Mouse (Mus musculus): ENCODE results near the gene Fbxl12.
A peak's percentile ranks its signal among the peaks of the same experiment; 100 is the strongest.
"Not testable (repeated sequence)": the region's sequence is repeated elsewhere in the genome, so short reads cannot be mapped to it uniquely, and the experiment has no call there.

Gene Fbxl12

GRCm38 (mm10) chr9:20652260-20652658 lies 7.7 kb upstream of the Fbxl12 start:
- no peak for DNase-seq (ENCODE audit: low spot score in 2 of 2)

GRCm38 (mm10) chr9:20651602-20652259 lies 7.2 kb upstream of the Fbxl12 start, which contains the start of gene Pin1:
Gene Pin1, plus strand, starts transcription at chr9:20652095.
- peak; percentile 98 to 99 for DNase-seq (ENCODE audit: low spot score in 2 of 2)

- DNase-seq (ENCODE audit: low spot score in 2 of 2) = no peak
Observed at GRCm38 (mm10) chr9:20645121-20645520, 554 bp upstream of the Fbxl12 start.

GRCm38 (mm10) chr9:20643781-20644180 lies 786 bp downstream of the Fbxl12 start:
- no peak for DNase-seq (ENCODE audit: low spot score in 2 of 2)

- DNase-seq (ENCODE audit: low spot score in 2 of 2) = peak in 1 of 2 experiments; percentile 47
Observed at GRCm38 (mm10) chr9:20642896-20643466, 1.6 kb downstream of the Fbxl12 start.

- DNase-seq (ENCODE audit: low spot score in 2 of 2) = no peak
Observed at GRCm38 (mm10) chr9:20642101-20642895, 2.3 kb downstream of the Fbxl12 start, which contains the start of gene Ubl5. Gene Ubl5, plus strand, starts transcription at chr9:20642878.

- no peak for DNase-seq (ENCODE audit: low spot score in 2 of 2)
Observed at GRCm38 (mm10) chr9:20641501-20641900, 3.1 kb downstream of the Fbxl12 start.

- no peak for DNase-seq (ENCODE audit: low spot score in 2 of 2)
Observed at GRCm38 (mm10) chr9:20639486-20639885, 5.1 kb downstream of the Fbxl12 start.

GRCm38 (mm10) chr9:20638552-20638951 lies 6.0 kb downstream of the Fbxl12 start:
- no peak for DNase-seq (ENCODE audit: low spot score in 2 of 2)

- no peak for DNase-seq (ENCODE audit: low spot score in 2 of 2)
Observed at GRCm38 (mm10) chr9:20636790-20637189, 7.8 kb downstream of the Fbxl12 start.

GRCm38 (mm10) chr9:20636256-20636655 lies 8.3 kb downstream of the Fbxl12 start:
- no peak for DNase-seq (ENCODE audit: low spot score in 2 of 2)

GRCm38 (mm10) chr9:20635676-20636075 lies 8.9 kb downstream of the Fbxl12 start:
- DNase-seq (ENCODE audit: low spot score in 2 of 2) = not testable (repeated sequence)

GRCm38 (mm10) chr9:20631332-20631731 lies 13.2 kb downstream of the Fbxl12 start:
- DNase-seq (ENCODE audit: low spot score in 2 of 2) = no peak

- DNase-seq (ENCODE audit: low spot score in 2 of 2) = no peak
Observed at GRCm38 (mm10) chr9:20616685-20617084, 27.9 kb downstream of the Fbxl12 start.

- no peak for DNase-seq (ENCODE audit: low spot score in 2 of 2)
Observed at GRCm38 (mm10) chr9:20611976-20612375, 32.6 kb downstream of the Fbxl12 start.

GRCm38 (mm10) chr9:20609831-20610464 lies 34.6 kb downstream of the Fbxl12 start:
- DNase-seq (ENCODE audit: low spot score in 2 of 2) = no peak

GRCm38 (mm10) chr9:20607100-20607974 lies 37.2 kb downstream of the Fbxl12 start:
- DNase-seq (ENCODE audit: low spot score in 2 of 2) = peak; percentile 74 to 78

GRCm38 (mm10) chr9:20606269-20606668 lies 38.3 kb downstream of the Fbxl12 start:
- DNase-seq (ENCODE audit: low spot score in 2 of 2) = no peak

GRCm38 (mm10) chr9:20601270-20601669 lies 43.3 kb downstream of the Fbxl12 start:
- no peak for DNase-seq (ENCODE audit: low spot score in 2 of 2)

- peak; percentile 99 for DNase-seq (ENCODE audit: low spot score in 2 of 2)
Observed at GRCm38 (mm10) chr9:20581175-20581634, 63.4 kb downstream of the Fbxl12 start, which contains the start of gene Zfp846. Gene Zfp846, plus strand, starts transcription at chr9:20581291.

GRCm38 (mm10) chr9:20576591-20576990 lies 68.0 kb downstream of the Fbxl12 start:
- DNase-seq (ENCODE audit: low spot score in 2 of 2) = no peak
